Mouse (Mus musculus) macrophage (primary cell): ENCODE data around the gene Faap20. TPM values are rescaled to one million over a fixed set of nuclear protein-coding genes. Genes with fewer than 3 reads are reported as not detected.

ENCODE experiments used
- H3K27ac ChIP-seq: fragments of 350-480 bp; formaldehyde crosslinking; 2 replicates; pipeline ENCODE4 v1.9.0; 2021
- H3K36me3 ChIP-seq: fragments of 350-480 bp; formaldehyde crosslinking; 2 replicates; pipeline ENCODE4 v1.9.0; 2021; ENCODE audit errors: inconsistent target
- H3K4me3 ChIP-seq: fragments of 350-480 bp; formaldehyde crosslinking; 2 replicates; pipeline ENCODE4 v1.9.0; 2021; ENCODE audit errors: inconsistent target
- H3K79me2 ChIP-seq: fragments of 350-480 bp; formaldehyde crosslinking; 2 replicates; pipeline ENCODE4 v1.9.0; 2021; ENCODE audit errors: inconsistent target
- WGBS: methylation state at CpG from one replicate; pipeline ENCODE4 v1.1.7; 2026; ENCODE audit warnings: inconsistent platforms; ENCODE audit not compliant: missing documents; 5-methylcytosine and 5-hydroxymethylcytosine counted together
- polyA plus RNA-seq: library from polyadenylated mRNA; stranded (reverse); fragments of 250-400 nt; gene quantifications from 3 replicates; pipeline ENCODE4 v1.2.4, GENCODE M21; 2018; ENCODE audit warnings: inconsistent platforms

Gene Faap20
- polyA plus RNA-seq, 1 experiment from 2014 or later, result 10.5 TPM

DNA sequence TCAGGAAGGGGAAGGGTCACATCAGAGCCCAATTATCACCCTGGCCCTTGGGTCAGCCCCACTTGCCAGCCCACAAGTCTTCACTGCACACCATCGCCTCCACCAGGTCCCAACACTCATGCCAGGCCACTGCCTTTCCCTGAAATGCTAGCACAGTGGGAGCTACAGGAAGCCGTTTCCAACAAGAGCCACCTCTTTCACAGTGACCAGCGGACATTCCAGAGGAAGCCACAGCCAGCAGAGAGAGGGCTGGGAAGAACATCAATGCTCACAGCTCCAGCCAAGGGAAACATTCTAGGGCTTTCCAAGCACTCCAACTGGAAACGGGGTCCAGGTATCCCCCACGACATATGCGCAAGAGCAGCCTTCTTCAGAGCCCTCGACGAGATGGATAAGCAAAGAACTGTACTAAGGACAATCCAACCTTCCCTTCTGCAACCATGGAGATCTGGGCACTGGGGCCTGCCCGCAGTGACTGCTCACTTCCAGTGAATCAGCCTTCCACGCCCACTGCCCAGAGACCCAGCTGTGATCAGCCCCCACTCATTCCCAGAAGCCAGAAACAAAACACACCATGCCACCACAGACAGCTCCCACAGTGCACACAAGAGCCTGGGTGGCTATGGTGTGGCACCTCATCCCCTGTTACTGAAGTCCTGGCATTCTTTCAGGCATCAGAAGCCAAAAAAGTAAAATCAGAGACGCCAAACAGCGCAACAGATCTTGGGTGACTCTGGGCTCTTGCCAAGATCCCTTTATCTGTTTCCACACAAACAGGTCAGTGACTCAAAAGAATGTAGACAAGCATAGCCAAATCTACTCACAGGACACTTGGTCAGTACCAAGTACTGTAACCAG lies 33.6 kb upstream of the Faap20 start:
- H3K36me3 ChIP-seq, result peaks cover 3% of the 10 kb centered on the region; the same call in 1 of the 2 replicates
- no peak overlapping the region for H3K4me3 ChIP-seq
- no peak overlapping the region for H3K27ac ChIP-seq
- H3K79me2 ChIP-seq, result peaks cover 100% of the 10 kb centered on the region
- 70% methylated on average over 12 of the region's 12 CpGs for WGBS

DNA sequence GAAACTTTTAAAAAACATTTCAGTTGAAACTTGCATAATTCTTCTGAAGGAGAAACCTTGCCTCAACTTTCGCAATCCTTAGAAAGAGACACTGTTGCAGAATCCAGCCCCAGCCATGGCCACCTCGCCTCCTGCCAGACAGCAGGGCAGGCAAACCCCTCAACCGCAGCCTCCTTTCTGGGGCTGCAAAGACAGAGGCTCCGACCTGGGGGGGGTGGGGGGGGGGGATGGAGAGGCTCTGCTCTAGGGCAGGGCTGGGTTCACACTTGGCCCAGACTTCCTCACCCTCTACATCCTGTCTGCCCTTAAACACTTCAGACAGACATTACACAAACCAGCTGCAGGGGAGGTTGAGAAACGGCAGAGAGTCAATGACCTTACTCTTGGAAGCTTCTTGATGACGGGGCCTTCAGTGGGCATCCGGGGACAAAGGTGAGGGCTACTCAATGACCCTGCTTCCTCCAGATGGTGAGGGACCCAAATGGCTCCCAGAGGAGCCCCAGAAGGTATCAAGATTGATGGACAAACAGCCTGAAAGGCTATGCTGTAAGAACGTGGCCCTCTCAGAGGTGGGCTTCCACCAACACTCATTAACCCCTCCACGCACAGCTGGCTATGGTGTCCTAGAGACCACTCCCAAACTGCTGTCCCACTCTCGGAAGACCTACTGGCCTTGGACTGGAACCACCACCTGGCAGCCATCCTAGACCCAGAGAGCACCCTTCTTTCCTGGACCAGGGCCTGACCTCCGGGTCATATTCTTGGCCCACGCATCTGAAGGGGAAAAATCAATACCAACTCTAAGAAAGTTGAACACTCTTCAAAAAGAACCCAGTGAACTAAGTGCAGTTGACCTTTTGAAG lies 32.1 kb upstream of the Faap20 start:
- Histone ChIP-seq H3K79me2 (peaks cover 96% of the 10 kb centered on the region), H3K4me3 (no peak overlapping the region), H3K36me3 (no peaks in the 10 kb centered on the region), H3K27ac (no peak overlapping the region)
- 36% methylated on average over 11 of the region's 12 CpGs for WGBS

DNA sequence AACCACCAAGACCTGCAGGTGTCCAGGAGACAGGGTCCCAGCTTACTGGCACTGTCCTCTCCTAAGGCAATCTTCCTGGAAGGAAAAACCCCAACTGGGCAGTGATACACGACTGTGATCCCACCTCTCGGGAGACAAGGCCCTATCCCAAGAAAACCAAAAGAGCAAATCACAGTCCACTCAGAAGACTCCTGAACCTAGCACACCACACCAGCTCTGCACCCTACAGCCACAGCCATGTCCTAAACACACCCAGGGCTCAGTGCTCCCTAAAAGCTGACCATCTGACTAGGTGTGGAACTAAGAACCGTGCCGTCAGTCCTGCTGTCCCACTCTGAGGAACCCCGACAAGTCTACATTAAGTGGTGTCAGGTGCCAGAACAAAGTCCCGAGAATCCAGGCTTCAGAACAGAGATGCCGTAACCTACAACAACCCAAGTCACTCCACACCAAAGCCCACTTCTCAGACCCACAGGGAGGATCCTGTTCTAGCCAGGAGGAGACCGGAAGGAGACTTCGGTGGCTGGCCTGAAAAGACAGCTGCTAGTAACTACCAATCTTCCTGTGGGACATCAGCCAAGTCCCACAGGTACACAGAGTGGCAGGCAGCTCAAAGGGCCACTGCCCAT lies 31.4 kb upstream of the Faap20 start:
- Histone ChIP-seq H3K27ac (no peak overlapping the region), H3K79me2 (peaks cover 89% of the 10 kb centered on the region), H3K36me3 (no peaks in the 10 kb centered on the region), H3K4me3 (no peak overlapping the region)
- WGBS, result 84% methylated on average over 8 of the region's 9 CpGs

DNA sequence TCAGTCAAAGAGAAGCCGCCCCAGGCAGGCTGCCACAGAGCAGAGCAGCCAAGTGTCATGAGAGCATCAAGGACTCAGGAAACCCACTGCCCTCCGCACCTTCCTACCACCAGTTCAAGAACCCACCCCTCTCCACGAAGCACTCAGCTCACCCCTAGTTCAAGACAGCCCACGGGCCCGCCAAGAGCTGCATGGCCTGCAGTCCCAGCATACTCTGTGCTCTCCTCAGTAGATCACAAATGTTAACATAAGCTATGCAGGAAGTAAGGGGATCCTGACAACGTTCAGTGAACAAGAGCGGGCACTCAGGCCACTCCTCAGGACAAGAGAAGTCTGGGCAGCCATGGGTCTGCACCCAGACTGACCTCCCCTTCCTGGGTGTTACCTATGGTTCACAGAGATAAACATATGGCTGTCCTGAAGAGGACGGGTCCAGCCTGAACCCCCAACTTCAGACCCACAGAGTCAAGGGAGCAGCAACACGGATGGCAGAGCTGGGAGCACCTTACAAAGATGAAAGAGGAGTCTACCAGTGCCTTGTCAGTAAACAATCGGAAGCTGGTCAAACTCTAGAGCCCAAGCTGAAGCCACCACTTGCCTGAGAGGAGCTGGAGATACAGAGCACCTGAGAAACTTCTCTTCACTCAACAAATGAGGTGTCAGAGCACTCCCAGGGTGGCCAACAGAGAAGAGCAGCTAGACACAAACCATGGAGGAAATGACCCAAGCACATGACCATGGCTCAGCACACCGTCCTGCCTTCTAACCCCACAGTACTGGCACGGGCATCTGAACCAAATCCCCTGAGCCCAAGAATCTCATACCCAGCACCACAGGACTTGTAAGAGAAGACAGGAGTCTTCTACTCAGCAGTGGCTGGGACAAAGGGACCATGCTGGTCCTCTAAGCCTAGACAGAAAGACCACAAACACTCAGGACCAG lies 30.1 kb upstream of the Faap20 start:
- peaks cover 75% of the 10 kb centered on the region for H3K79me2 ChIP-seq
- peak overlapping the region; percentile 86 for H3K27ac ChIP-seq
- H3K36me3 ChIP-seq, result no peaks in the 10 kb centered on the region

DNA sequence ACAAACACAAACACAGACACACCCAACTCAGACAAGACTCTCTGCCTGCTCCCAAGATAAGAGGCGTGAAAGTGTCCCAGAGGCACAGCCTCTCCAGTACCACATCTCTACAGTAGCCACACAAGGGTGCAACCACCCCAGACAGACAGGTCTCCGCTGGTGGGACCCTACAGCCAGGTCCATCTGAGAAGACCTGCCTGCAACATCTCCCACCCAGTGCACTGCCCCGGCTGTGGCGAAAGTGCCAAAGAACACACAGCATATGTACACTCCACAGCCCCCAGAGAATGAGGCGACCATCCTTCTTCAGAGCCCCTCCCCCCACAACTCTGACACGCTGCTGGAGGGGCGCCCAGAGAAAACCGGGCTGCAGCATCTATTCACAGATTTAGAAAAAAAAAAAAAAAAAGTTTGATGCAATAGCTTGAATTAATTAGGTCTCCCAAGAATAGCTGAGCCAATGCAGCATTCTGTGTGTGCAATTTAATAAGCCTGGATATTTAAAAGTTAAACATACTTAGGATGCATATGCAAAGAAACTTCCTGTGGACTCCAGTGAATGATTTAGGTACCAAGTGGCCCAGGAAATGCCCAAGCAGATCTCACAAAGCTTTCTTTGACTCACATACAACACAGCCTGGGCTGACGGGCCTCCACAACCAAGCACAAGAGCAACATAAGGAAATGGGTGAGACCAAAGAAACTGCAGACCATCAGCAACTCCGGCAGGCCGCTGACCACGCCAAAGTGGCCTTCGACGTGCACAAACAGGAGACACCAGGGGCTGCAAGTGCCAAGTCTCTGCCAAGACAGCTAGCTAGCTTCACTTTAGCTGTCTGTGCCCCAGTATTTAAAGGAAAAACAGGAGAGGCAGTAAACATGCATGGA lies 29.1 kb upstream of the Faap20 start:
- Histone ChIP-seq H3K27ac (peak overlapping the region; percentile 86), H3K4me3 (peak overlapping the region; percentile 63), H3K36me3 (no peaks in the 10 kb centered on the region), H3K79me2 (peaks cover 66% of the 10 kb centered on the region)
- 28% methylated on average over 14 of the region's 14 CpGs for WGBS

More for the DNA sequence above, 30.1 kb upstream of the Faap20 start:
- peak overlapping the region; percentile 63 for H3K4me3 ChIP-seq
- 57% methylated on average over 12 of the region's 12 CpGs for WGBS

DNA sequence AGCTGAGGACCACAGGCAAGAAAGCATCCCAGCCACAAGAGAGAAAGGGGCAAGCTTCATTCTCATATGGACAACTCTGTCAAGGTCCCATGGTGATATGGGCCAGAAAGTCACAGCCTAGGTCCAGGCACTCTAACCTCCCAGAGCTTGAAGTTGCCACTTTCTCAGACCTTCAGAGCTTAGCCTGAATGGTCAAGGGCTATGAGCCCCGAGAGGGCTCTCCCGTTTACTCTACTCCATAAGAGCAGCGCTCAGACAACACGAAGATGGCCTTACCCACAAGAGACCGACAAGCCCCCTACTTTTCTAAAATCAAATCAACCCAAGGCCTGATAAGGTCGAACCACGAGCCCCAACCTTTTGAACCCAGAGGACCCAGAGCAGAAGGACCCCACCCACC lies 28.5 kb upstream of the Faap20 start:
- no peaks in the 10 kb centered on the region for H3K36me3 ChIP-seq
- H3K4me3 ChIP-seq, result peak overlapping the region; percentile 63
- H3K79me2 ChIP-seq, result peaks cover 60% of the 10 kb centered on the region
- whole genome bisulfite sequencing, result 10% methylated on average over 7 of the region's 7 CpGs
- peak overlapping the region; percentile 86 for H3K27ac ChIP-seq

DNA sequence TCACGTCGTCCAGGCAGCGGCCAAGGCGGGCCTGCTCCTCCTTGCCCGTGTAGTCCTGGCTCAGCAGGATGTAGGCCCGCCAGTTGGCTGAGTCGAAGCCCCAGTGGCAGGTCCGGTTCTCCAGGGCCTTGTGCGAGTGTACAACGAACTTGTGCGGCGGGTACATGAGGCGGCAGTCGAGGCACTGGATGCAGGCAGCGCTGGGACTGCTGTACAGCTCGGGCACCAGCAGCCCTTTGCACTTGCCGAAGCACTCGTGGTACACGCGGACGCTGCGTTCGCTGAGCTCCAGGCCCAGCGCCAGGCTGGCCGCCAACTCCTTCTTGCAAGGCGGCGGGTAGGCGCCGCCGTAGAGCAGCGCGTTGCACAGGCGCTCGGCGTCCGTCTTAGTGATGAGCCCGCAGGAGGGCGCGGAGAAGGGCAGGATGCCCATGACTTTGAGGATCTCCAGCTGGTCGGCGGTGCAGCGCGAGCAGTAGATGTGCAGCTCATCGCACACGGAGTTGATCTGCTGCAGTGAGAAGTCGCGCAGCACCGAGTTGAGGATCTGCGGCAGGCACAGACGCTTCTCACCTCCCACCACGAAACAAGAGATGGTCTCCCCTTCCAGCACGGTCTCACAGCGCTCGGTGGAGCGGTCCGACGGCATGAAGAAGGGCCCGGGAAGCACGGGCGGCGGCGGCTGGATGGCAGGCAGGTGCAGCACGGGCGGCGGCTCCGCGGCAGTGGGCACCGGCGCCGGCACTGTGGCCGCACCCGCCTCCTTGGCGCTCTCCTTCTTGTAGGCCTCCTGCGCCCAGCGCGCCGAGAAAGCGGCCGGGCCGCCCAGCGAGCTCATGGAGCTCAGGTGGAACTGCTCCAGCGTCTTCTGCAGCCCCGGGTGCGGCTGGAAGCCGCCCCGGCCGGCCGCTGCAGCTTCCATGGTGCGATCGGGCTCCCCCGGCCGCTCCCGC lies 27.7 kb upstream of the Faap20 start:
- Histone ChIP-seq H3K27ac (peak overlapping the region; percentile 86), H3K79me2 (peaks cover 52% of the 10 kb centered on the region), H3K36me3 (no peaks in the 10 kb centered on the region), H3K4me3 (peak overlapping the region; percentile 63)
- under 1% methylated on average over 84 of the region's 93 CpGs for WGBS

DNA sequence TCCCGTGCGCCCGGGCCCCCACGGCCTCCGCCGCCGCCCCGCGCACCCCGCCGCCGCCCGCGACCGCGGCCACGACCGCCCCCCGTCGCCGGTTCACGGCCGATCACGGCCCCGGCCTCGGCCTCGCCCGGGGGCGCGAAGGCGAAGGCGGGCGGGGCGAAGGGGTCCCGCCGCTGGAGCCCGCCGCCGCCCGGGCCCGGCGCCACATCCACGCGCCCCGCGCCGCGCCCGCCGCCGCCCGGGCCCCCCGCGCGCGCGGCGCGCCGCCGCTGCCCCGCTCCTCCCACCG lies 27.1 kb upstream of the Faap20 start, which contains the start of gene Ski:
TSS of gene Ski (minus strand) at position 41 of the 289 bp plus-strand sequence.
- 1% methylated on average over 9 of the region's 63 CpGs for WGBS
- peak within 1 kb of the TSS; percentile 63 for H3K4me3 ChIP-seq
- peak within 1 kb of the TSS; percentile 86 for H3K27ac ChIP-seq
- peaks cover 46% of the 10 kb centered on the region for H3K79me2 ChIP-seq
- no peaks in the 10 kb centered on the region for H3K36me3 ChIP-seq

DNA sequence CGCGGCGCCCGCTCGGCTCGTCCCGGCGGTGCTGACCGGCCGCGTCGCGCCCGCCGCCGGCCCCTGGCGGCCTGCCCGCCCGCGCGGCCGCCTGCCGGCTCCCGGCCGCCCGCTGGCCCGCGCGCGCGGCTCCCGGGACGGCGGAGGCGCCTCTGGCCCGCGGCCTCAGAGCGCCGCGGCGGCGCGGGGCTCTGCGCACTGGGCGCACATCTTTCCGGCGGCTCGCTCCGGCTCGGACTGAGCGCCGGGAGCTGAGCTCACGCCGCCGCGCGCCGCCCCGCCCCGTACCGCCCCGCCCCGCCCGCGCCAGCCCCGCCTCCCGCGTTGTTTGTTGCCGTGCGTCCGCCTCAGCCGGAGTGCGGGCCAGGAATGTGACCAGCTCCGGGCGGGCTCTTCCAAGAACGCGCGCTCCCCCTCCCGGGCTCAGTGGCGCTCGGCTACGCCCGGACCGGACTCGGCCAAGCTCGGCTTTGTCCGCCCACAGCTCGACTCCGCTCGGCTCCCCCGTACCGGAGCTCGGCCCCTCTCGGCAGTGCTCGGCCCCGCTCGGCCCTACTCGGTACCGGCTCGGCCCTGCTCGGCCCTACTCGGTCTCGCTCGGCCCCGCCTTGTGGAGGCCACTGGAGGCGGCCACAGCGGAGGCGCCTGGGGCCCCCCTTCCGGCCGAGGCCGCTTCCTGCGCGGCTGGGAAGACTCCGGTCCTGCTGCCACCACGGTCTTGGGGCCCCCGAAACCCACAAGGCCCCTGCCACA lies 26.6 kb upstream of the Faap20 start:
- WGBS, result under 1% methylated on average over 82 of the region's 116 CpGs
- Histone ChIP-seq H3K4me3 (peak overlapping the region; percentile 17; the same call in 1 of the 2 replicates), H3K36me3 (no peaks in the 10 kb centered on the region), H3K79me2 (peaks cover 41% of the 10 kb centered on the region), H3K27ac (peak overlapping the region; percentile 80)

DNA sequence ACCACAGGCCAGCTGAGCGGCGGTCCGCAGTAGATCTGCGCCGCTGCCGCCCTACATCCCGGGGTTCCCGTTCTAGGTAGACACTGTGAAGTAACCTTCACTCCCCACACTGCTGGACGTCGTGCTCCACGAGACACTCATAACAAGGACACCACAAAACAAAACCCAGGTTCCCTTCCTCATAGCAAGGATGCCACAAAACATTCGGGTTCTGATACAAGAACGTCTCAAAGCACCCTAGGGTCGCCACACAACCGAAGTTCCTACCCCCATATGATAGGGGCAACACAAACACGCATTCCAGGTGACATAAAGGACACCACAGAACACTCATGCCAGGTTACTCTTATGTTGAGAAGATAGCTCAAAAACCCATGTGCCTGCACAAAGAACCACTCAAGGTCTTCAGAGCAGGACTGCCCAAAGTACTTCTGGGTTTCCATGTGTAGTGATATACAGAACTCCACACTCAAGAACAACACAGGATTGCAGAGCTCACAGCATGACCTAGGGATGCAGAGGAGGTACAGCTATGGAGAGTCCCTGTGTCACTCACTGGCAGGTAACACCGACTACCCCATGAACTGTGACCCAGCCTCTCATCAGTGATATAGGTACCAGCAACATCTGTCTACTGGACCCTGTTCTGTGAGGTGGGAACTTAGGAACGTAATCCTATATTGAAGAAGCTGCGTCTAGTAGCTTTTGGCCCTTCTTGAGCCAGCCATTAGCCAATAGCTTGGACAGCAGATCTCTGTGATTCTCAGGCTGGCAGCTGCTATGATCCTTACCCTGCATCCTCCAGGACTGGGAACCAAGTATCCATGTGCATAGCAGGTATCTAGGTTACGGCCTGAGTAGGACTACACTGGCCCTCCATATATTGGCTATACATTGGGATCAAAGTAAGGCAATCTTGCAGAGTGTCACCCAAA lies 25.7 kb upstream of the Faap20 start:
- H3K27ac ChIP-seq, result peak overlapping the region; percentile 80
- peak overlapping the region; percentile 17; the same call in 1 of the 2 replicates for H3K4me3 ChIP-seq
- 29% methylated on average over 20 of the region's 20 CpGs for WGBS
- H3K79me2 ChIP-seq, result peaks cover 32% of the 10 kb centered on the region
- no peaks in the 10 kb centered on the region for H3K36me3 ChIP-seq

DNA sequence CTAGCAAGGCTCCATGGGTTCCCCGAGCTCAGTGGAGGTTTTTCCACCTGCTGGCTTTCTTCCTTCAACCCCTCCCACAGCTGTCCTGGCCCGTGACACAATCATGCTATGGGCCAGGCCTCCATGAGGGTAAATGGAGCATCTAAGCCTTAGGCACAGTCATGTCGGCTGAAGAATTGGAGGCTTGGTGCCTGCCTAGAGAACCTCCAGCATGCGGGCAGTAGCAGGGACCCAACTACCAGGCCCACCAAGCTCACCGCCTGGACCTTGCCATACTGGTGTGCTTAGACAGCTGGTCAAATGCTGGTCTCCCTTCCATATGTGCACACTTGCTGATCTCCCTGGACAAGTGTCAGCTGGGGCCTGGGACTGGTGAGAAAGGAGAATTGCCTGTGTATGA lies 23.7 kb upstream of the Faap20 start:
- H3K4me3 ChIP-seq, result no peak overlapping the region
- WGBS, result 92% methylated on average over 5 of the region's 5 CpGs
- no peaks in the 10 kb centered on the region for H3K36me3 ChIP-seq

More for the DNA sequence above, 23.7 kb upstream of the Faap20 start:
- Histone ChIP-seq H3K27ac (no peak overlapping the region), H3K79me2 (peaks cover 12% of the 10 kb centered on the region)
